Mouse (Mus musculus): ENCODE results near the gene Arsb. TPM values are rescaled to one million over a fixed set of nuclear protein-coding genes. Genes with fewer than 3 reads are reported as not detected.
A peak's percentile ranks its signal among the peaks of the same experiment; 100 is the strongest.

Arsb gene
- polyA plus RNA-seq, 1 experiment from 2014 or later = 4.6 TPM

DNA sequence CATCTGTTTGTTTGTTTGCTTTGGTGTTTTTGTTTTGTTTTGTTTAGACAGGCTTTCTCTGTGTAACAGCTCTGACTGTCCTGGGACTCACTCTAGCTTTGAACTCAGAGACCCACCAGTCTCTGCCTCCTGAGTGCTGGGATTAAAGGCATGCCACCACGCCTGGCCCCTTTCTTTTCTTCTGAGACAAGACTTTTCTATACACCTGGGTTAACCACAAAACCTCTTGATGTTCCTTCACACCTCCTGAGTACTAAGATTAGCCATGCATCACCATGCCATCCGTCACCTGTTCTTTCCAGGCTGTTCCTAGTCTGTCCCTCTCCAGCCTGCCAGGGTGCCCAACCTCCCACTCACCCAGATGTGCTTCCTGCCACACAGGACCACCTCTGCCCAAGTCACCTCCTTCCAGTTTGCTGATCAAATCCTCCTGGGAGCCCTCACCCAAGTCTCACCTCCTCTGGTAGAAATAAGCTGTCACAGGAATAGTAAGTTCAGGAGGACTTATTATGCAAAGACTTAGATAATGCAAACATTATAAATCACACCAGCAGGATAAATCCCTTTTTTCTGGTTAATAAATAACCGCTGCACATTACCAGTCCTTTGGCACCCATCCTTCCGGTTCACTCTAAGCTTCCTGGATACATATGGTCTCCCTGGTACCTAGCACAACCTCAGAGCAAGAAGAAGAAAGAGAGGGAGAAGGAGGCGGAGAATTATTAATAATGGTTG, 150.6 kb downstream of the Arsb start:
- no peaks in the 10 kb centered on the region for H3K9me3 ChIP-seq (replicated peaks)
- WGBS = 82% methylated on average over 5 of the region's 5 CpGs
- no peaks in the 10 kb centered on the region for H3K36me3 ChIP-seq (ENCODE audit: poor library complexity, severe bottlenecking)
- no peaks in the 10 kb centered on the region for H3K4me1 ChIP-seq
- no peak overlapping the region for H3K27ac ChIP-seq
- H3K9ac ChIP-seq = no peak overlapping the region
- H3K4me2 ChIP-seq = no peak overlapping the region
- H3K4me3 ChIP-seq = no peak overlapping the region
- no peaks in the 10 kb centered on the region for H3K27me3 ChIP-seq
- ATAC-seq = no peak

DNA sequence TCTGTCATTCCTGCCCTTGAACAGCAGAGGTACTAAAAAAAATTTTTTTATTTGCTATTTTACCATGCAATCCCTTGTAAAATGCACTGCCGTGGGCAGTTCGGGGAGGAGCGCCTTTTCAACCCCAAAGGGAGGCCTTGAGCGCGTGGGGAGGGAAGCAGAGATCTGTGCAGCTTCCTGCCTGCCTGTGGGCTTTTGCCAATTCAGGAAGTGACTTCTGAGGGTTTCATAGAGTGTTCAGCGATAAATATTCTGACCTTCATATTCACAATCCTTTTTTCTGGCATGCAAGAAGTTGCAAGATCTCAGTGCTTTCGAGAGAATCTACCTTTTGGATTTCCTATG, 151.1 kb downstream of the Arsb start:
- Histone ChIP-seq H3K4me3 (no peak overlapping the region), H3K9me3 (replicated peaks) (no peaks in the 10 kb centered on the region), H3K27me3 (no peaks in the 10 kb centered on the region), H3K4me1 (no peaks in the 10 kb centered on the region), H3K27ac (no peak overlapping the region), H3K9ac (no peak overlapping the region), H3K4me2 (no peak overlapping the region), H3K36me3 (ENCODE audit: poor library complexity, severe bottlenecking) (no peaks in the 10 kb centered on the region)
- ATAC-seq = no peak
- WGBS = 83% methylated on average over 7 of the region's 7 CpGs

DNA sequence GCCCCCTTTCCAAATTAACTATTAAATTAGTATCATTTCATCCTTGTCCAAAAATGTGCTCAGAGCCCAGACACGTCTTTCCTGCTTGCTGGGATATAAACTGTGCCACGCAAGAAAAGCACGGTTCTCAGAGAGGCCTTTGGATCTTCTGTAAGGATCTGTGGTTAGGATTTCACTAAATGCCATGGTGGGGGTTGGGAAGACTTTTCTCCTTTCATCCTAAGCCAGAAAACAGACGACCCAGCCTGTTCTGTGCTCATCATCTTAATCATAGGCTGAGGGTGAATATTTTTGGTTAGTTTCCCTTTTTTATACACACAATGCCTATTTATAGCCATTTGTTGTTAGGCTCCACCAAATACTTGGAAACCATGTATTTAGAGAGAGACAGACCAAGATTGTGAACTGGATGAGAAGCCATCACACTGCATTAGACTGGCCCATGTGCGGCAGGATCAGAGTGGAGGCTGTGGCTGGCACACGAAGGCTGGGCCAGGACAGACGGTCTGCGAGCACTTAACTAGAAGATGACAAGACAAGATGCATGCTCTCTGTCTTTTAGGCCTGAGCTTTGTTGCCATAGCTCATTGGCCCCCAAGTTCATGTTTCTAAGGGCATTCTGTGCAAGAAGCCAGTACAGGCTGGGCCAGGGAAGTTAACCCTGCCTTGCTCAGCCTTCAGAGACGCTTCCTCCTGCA, 153.5 kb downstream of the Arsb start:
- H3K9me3 ChIP-seq (replicated peaks) = no peaks in the 10 kb centered on the region
- no peak overlapping the region for H3K4me3 ChIP-seq
- no peak overlapping the region for H3K9ac ChIP-seq
- H3K27me3 ChIP-seq = no peaks in the 10 kb centered on the region
- no peaks in the 10 kb centered on the region for H3K36me3 ChIP-seq (ENCODE audit: poor library complexity, severe bottlenecking)
- 73% methylated on average over 9 of the region's 9 CpGs for WGBS
- no peak overlapping the region for H3K27ac ChIP-seq
- no peak for ATAC-seq
- no peak overlapping the region for H3K4me2 ChIP-seq
- H3K4me1 ChIP-seq = no peaks in the 10 kb centered on the region

DNA sequence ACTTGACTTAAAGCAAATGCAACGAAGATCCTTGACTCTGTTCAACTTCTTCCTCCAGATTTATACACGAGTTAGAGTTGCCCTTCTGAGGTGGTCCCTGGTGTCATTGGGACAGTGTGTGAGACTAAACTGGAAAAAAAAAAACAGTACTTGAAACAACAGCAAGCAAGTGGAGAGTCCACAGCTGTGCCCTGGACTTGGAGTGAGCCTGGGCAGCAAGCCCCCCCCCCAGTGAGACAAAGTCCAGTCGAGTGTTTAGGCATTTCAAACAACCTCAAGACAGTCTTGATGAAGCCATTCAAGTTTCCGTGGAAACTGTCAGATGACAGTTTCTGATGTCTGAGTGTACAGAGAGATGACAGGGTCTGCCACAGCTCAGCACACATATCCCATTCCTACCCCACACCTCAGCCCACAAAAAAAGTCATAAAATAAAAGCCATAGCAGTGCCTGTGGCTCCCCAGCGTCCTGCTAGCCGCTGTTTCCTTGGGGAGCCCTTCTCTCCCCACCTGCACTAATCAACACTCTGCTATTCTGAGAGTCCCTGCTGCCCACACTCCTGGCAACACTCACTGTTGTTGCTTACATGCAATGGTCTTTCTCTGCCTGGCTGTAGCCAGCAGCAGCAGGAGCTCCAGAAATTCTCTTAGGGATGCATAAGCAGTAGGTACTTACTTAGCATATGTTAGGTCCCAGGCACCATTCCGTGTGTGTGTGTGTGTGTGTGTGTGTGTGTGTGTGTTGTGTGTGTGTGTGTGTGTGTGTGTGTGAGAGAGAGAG, 159.3 kb downstream of the Arsb start:
- WGBS = 57% methylated on average over 7 of the region's 7 CpGs
- H3K4me2 ChIP-seq = no peak overlapping the region
- no peak for ATAC-seq

DNA sequence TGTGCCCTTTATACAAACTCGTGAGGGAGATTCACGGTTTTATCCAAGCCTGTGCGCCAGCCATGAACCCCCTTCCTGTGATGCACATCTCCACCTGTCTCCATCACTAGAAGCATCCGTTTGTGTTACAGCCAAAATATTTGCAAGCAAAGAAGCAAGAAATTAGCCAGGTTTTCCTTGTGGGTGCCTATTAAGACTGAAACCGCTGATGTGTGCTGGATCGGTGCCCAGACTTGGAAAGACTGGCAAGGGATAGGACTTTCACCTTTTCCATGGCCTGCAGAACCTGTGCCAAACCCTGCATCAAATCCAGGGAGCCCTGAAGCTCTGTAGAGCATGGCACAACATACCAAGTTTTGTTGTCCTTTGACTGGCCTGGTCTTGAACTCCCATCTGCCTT, 165.0 kb downstream of the Arsb start:
- Histone ChIP-seq H3K4me3 (no peak overlapping the region), H3K4me1 (peaks cover 6% of the 10 kb centered on the region; the same call in 1 of the 2 replicates), H3K27me3 (no peaks in the 10 kb centered on the region), H3K9me3 (replicated peaks) (no peaks in the 10 kb centered on the region), H3K27ac (no peak overlapping the region), H3K9ac (no peak overlapping the region), H3K4me2 (no peak overlapping the region), H3K36me3 (ENCODE audit: poor library complexity, severe bottlenecking) (no peaks in the 10 kb centered on the region)
- 58% methylated on average over 6 of the region's 6 CpGs for WGBS
- ATAC-seq = no peak

More for the DNA sequence above, 159.3 kb downstream of the Arsb start:
- H3K9ac ChIP-seq = no peak overlapping the region
- H3K4me3 ChIP-seq = no peak overlapping the region
- no peak overlapping the region for H3K27ac ChIP-seq
- H3K9me3 ChIP-seq (replicated peaks) = no peaks in the 10 kb centered on the region
- H3K4me1 ChIP-seq = no peaks in the 10 kb centered on the region
- H3K27me3 ChIP-seq = no peaks in the 10 kb centered on the region
- no peaks in the 10 kb centered on the region for H3K36me3 ChIP-seq (ENCODE audit: poor library complexity, severe bottlenecking)

DNA sequence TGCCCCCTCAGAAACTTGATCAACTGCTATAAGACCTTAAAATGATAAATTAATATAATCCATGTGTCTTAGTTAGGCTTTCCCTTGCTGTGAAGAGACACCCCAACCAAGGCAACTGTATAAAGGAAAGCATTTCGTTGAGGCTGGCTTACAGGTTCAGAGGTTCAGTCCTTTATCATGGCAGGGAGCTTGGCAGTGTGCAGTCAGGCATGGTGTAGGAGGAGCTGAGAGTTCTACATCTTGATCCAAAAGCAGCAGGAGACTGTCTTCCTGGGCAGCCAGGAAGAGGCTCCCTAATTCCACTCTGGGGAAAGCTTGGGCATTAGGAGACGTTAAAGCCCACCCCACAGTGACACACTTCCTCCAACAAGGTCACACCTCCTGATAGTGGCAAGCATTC, 166.7 kb downstream of the Arsb start:
- 23% methylated on average over 2 of the region's 2 CpGs for WGBS
- Histone ChIP-seq H3K9me3 (replicated peaks) (no peaks in the 10 kb centered on the region), H3K9ac (no peak overlapping the region), H3K27me3 (no peaks in the 10 kb centered on the region), H3K4me3 (no peak overlapping the region), H3K27ac (no peak overlapping the region), H3K4me2 (no peak overlapping the region), H3K4me1 (peaks cover 6% of the 10 kb centered on the region; the same call in 1 of the 2 replicates), H3K36me3 (ENCODE audit: poor library complexity, severe bottlenecking) (no peaks in the 10 kb centered on the region)
- no peak for ATAC-seq

DNA sequence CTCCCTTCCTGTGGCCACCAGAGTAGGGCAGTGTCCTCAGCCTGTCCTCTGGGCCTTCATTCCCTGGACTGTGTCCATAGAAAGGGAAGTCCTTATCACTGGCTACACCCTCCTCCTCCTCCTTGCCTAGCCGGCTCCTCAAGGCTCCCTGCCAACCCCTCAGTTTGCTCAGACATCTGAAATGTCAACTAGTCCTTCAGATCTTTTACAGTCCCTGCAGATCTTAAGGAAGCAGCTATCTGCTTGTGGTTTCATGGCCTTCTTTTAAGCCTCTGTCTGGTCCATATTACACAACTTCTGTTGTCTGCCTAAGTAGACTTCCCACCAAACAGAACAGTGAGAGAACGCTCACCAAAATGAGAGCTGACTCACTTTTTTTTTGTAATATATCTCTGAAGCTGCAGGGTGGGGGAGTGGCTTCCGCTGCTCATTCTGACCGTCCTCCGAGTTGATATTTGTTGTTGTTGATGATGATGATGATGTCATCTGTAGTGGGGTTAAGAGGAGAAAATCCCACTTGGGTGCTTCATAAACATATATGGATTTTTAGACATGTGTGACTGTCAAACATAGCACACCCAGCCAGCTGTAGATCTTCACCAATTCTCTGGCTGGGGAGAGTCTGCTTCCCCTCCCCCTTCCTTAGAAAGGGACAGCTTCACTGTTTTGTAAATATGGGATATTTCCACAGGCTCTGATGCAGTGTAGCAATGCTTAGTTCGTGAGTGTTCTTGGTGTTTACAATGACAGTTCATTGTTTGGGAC, 168.1 kb downstream of the Arsb start:
- Histone ChIP-seq H3K4me2 (no peak overlapping the region), H3K4me1 (peaks cover 6% of the 10 kb centered on the region; the same call in 1 of the 2 replicates), H3K27ac (no peak overlapping the region), H3K27me3 (no peaks in the 10 kb centered on the region), H3K9me3 (replicated peaks) (no peaks in the 10 kb centered on the region), H3K4me3 (no peak overlapping the region), H3K36me3 (ENCODE audit: poor library complexity, severe bottlenecking) (no peaks in the 10 kb centered on the region), H3K9ac (no peak overlapping the region)
- no peak for ATAC-seq
- WGBS = 84% methylated on average over 6 of the region's 6 CpGs

DNA sequence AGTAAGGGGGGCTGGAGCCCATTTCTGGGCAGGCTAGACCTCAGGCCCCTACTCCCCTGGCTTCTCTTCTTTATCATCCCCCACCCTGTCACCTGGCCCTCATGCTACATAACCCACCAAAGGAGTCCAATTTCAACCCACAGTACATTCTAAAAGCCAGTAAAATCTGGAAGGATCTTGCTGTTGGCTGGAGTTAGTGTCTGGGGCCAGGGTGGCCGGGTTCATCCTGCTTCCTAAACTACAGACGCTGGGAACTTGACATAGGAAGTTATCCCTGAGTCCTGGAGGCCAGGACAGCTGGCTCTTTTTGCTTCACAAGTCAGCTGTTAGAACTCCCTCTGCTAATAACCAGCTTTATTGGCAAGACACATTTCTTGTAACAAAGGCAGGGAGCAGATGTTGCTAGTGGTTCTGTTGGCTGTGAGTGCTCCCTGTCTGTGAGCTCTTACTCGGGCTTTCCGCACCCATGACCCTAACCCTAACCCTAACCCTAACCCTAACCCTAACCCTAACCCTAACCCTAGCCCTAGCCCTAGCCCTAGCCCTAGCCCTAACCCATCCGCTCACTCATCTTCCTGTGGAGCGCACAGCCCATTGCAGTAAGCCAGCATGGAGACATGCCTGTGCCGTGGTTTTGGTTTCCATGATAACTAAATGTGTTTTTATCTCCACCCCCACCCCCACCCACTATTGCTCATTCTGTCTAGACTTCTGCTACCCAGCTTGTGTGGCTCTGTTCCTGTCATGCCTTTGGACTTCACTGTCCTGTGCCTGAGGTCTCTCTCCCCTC, 169.5 kb downstream of the Arsb start:
- H3K4me3 ChIP-seq = no peak overlapping the region
- H3K4me2 ChIP-seq = no peak overlapping the region
- H3K27me3 ChIP-seq = no peaks in the 10 kb centered on the region
- 82% methylated on average over 7 of the region's 7 CpGs for WGBS
- no peaks in the 10 kb centered on the region for H3K9me3 ChIP-seq (replicated peaks)
- no peak overlapping the region for H3K9ac ChIP-seq
- H3K4me1 ChIP-seq = peaks cover 6% of the 10 kb centered on the region; the same call in 1 of the 2 replicates
- no peak overlapping the region for H3K27ac ChIP-seq
- H3K36me3 ChIP-seq (ENCODE audit: poor library complexity, severe bottlenecking) = no peaks in the 10 kb centered on the region
- 0 out of 2 replicates have a peak, but pooled peaks have one; percentile 28 for ATAC-seq

DNA sequence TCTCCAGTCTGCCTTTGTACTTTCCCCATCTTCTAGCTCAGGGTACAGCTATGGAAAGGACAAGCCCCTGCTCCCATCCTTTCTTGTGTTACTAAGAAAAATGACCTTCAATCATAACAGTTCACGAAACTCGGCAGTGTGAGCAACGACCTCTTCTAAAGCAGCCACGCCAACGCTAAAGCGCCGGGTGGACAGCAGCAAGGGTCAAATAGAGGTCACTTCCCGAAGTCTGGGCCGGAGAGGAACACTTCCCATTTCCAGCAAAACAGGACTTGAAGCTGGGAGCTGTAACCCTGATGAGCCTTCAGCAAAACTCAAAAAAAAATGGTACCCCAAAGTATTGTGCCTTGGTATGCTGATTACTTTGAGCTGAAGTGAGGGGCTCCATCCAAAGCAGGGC, 179.6 kb downstream of the Arsb start:
- H3K27me3 ChIP-seq = no peaks in the 10 kb centered on the region
- H3K9ac ChIP-seq = no peak overlapping the region
- 76% methylated on average over 9 of the region's 9 CpGs for WGBS
- H3K9me3 ChIP-seq (replicated peaks) = no peaks in the 10 kb centered on the region
- no peak overlapping the region for H3K27ac ChIP-seq
- ATAC-seq = no peak
- no peak overlapping the region for H3K4me3 ChIP-seq
- no peaks in the 10 kb centered on the region for H3K4me1 ChIP-seq
- no peak overlapping the region for H3K4me2 ChIP-seq
- H3K36me3 ChIP-seq (ENCODE audit: poor library complexity, severe bottlenecking) = no peaks in the 10 kb centered on the region

DNA sequence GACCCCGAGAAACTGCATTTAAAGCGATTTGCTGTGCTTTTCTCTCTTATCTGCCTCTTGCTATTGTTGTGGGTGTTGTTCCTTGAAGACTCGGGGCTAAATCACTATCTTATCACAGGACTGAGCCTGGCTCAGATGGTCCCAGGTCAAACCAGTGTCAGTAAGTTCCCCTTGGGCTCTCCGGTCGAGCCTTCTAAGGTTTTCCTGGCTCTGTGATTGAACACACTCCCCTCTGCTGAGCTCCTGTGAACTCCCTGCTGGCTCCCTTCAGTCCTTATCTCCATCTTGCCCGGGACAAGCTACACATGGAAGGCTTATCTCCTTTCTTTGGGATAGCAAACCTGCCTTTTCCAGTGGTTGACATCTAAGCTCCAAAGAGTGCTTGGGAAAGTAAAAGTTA, 180.1 kb downstream of the Arsb start:
- Histone ChIP-seq H3K4me1 (no peaks in the 10 kb centered on the region), H3K36me3 (ENCODE audit: poor library complexity, severe bottlenecking) (no peaks in the 10 kb centered on the region), H3K27me3 (no peaks in the 10 kb centered on the region), H3K9ac (no peak overlapping the region), H3K27ac (no peak overlapping the region), H3K4me2 (no peak overlapping the region), H3K9me3 (replicated peaks) (no peaks in the 10 kb centered on the region), H3K4me3 (no peak overlapping the region)
- no peak for ATAC-seq
- 79% methylated on average over 6 of the region's 6 CpGs for WGBS

DNA sequence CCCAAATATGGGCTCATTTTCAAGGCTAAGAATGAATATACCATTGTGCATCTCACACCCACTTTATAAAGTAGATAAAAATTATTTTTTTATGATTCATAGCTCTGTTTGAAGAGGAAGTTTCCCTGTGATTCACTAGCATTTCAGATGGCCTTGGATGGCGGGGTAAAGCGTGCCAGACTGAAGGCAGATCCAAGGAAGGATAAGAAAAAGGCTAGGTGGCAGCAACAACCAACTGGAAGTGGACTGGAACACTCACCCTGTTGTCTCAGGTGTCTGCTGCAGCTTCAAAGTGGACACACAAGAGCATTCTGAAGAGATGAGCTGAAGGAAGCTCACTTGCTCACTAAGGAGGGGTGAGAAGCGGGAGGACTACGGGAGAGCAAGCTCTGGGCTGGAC, 181.0 kb downstream of the Arsb start:
- WGBS = 95% methylated on average over 4 of the region's 4 CpGs
- Histone ChIP-seq H3K27ac (no peak overlapping the region), H3K4me2 (no peak overlapping the region), H3K4me3 (no peak overlapping the region), H3K9ac (no peak overlapping the region), H3K27me3 (no peaks in the 10 kb centered on the region), H3K36me3 (ENCODE audit: poor library complexity, severe bottlenecking) (no peaks in the 10 kb centered on the region), H3K9me3 (replicated peaks) (no peaks in the 10 kb centered on the region), H3K4me1 (no peaks in the 10 kb centered on the region)
- ATAC-seq = no peak
